Mouse (Mus musculus): ENCODE measurements around the gene Bcam. TPM values are rescaled to one million over a fixed set of nuclear protein-coding genes. Genes with fewer than 3 reads are reported as not detected.

The Bcam gene
- polyA plus RNA-seq, 1 experiment, result 829 TPM

DNA sequence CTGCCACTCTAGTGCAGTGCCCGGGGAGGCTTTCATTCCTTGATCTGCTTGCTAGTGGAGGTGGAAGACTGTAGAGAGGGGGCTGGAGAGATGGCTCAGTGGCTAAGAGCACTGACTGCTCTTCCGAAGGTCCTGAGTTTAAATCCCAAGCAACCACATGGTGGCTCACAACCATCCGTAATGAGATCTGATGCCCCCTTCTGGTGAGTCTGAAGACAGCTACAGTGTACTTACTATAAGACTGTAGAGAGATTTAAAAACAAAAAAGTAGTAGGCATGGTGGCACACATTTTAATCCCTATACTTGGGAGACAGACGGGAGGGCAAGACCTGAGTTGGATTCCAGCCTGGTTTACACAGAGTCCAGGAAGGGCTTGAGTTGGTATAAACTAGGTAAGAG lies 58.4 kb downstream of the Bcam start:
- WGBS, result 67% methylated on average over 4 of the region's 4 CpGs
- no peak for DNase-seq
- no peak overlapping the region for H3K4me3 ChIP-seq (replicated peaks; ENCODE audit: extremely low read depth, low read depth, low read length)
- H3K4me1 ChIP-seq (ENCODE audit: control insufficient read depth, insufficient read depth, low read length), result peaks cover 3% of the 10 kb centered on the region; the same call in 1 of the 2 replicates
- no peak for TF ChIP-seq CTCF (IDR thresholded peaks at IDR 0.05; ENCODE audit: insufficient read depth, low read length)

DNA sequence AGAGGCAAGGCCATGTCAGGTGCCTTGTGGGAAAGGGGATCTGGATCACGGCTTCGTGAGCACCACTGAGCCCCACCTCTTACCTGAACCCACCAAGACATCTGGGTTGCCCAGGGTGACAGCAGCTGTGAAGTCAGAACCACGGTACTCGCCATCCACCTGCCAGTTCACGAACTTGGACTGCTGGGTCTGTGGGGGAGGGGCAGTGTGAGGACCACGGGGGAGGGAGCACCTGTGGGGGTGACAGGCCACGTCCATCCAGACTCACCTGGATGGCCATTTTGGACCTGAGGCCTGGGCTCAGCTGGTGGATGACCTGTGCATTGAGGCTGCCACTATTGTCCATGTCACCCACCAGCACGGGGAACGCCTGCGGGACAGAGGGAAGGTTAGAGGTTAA lies 60.2 kb downstream of the Bcam start:
- 92% methylated on average over 10 of the region's 10 CpGs for WGBS
- Histone ChIP-seq H3K4me1 (ENCODE audit: control insufficient read depth, insufficient read depth, low read length) (peaks cover 3% of the 10 kb centered on the region; the same call in 1 of the 2 replicates), H3K4me3 (replicated peaks; ENCODE audit: extremely low read depth, low read depth, low read length) (no peak overlapping the region)
- TF ChIP-seq POLR2A (IDR thresholded peaks at IDR 0.05; ENCODE audit: borderline replicate concordance, extremely low read depth, low read depth, low read length) (no peak), CTCF (IDR thresholded peaks at IDR 0.05; ENCODE audit: insufficient read depth, low read length) (no peak)
- no peak for DNase-seq

Other genes starting within 250 kb of the Bcam start
- gene Ppp1r37, start 207.9 kb downstream of the Bcam start, polyA plus RNA-seq (2012; rRNA removed), result 113 and 121 TPM in 2 replicates
- gene Zfp296, start 193.7 kb downstream of the Bcam start, polyA plus RNA-seq (2012; rRNA removed), result 4.3 and 5.0 TPM in 2 replicates
- 99.2 and 132 TPM in 2 replicates for gene Gemin7, start 193.4 kb downstream of the Bcam start, polyA plus RNA-seq (2012; rRNA removed)
- 96.1 and 134 TPM in 2 replicates for gene Clasrp, start 166.5 kb downstream of the Bcam start, polyA plus RNA-seq (2012; rRNA removed)
- gene Relb, start 141.6 kb downstream of the Bcam start, polyA plus RNA-seq (2012; rRNA removed), result 32.5 and 34.9 TPM in 2 replicates
- 96.8 and 143 TPM in 2 replicates for gene Clptm1, start 106.0 kb downstream of the Bcam start, polyA plus RNA-seq (2012; rRNA removed)
- gene Apoc2, start 93.1 kb downstream of the Bcam start, polyA plus RNA-seq (2012; rRNA removed), result 1.9 and 5.1 TPM in 2 replicates
- not detected in 2 replicates for gene Gm44805, start 89.6 kb downstream of the Bcam start, polyA plus RNA-seq (2012; rRNA removed)
- 1.1 and 1.4 TPM in 2 replicates for gene Apoc4, start 89.5 kb downstream of the Bcam start, polyA plus RNA-seq (2012; rRNA removed)
- 25.9 and 29.2 TPM in 2 replicates for gene Apoc1, start 78.4 kb downstream of the Bcam start, polyA plus RNA-seq (2012; rRNA removed)
- 815 and 1,134 TPM in 2 replicates for gene Apoe, start 71.8 kb downstream of the Bcam start, polyA plus RNA-seq (2012; rRNA removed)
- gene Tomm40, start 55.6 kb downstream of the Bcam start, polyA plus RNA-seq (2012; rRNA removed), result 46.0 and 51.3 TPM in 2 replicates
- gene Nectin2, start 20.5 kb downstream of the Bcam start, polyA plus RNA-seq (2012; rRNA removed), result 70.9 and 74.7 TPM in 2 replicates
- 16.1 and 21.9 TPM in 2 replicates for gene Cblc, start 25.8 kb upstream of the Bcam start, polyA plus RNA-seq (2012; rRNA removed)
- gene Bcl3, start 51.8 kb upstream of the Bcam start, polyA plus RNA-seq (2012; rRNA removed), result 38.7 and 71.2 TPM in 2 replicates
- gene Gm19345, start 81.0 kb upstream of the Bcam start, polyA plus RNA-seq (2012; rRNA removed), result 0.52 TPM in 1 of 2 replicates, not detected in the other
- 0.90 and 2.5 TPM in 2 replicates for gene Ceacam16, start 90.3 kb upstream of the Bcam start, polyA plus RNA-seq (2012; rRNA removed)
- gene Ceacam19, start 116.9 kb upstream of the Bcam start, polyA plus RNA-seq (2012; rRNA removed), result 2.0 TPM in 1 of 2 replicates, not detected in the other
- gene Pvr, start 150.1 kb upstream of the Bcam start, polyA plus RNA-seq (2012; rRNA removed), result 23.7 and 24.7 TPM in 2 replicates
- gene Igsf23, start 179.7 kb upstream of the Bcam start, polyA plus RNA-seq (2012; rRNA removed), result 1.2 and 1.9 TPM in 2 replicates
- gene Ceacam20, start 194.4 kb upstream of the Bcam start, polyA plus RNA-seq (2012; rRNA removed), result 0.06 and 0.33 TPM in 2 replicates
- gene Nlrp9b, start 220.4 kb upstream of the Bcam start, polyA plus RNA-seq (2012; rRNA removed), result not detected in 2 replicates